Mouse (Mus musculus): ENCODE data around the gene Ubald1. TPM values are rescaled to one million over a fixed set of nuclear protein-coding genes. Genes with fewer than 3 reads are reported as not detected.

Ubald1 gene
- total RNA-seq, 2 experiments from 2014 or later, result 14.3 to 19.7 TPM

GRCm38 (mm10) chr16:4871926-4872325, 8.2 kb downstream of the Ubald1 start:
- no peak for DNase-seq

- no peak for DNase-seq
Observed at GRCm38 (mm10) chr16:4870490-4870889, 9.6 kb downstream of the Ubald1 start.

- no peak for DNase-seq
Observed at GRCm38 (mm10) chr16:4866101-4866695, 13.9 kb downstream of the Ubald1 start.

GRCm38 (mm10) chr16:4863742-4864141, 16.4 kb downstream of the Ubald1 start:
- DNase-seq, result no peak

- DNase-seq, result peak; percentile 82 to 83
Observed at GRCm38 (mm10) chr16:4862863-4863483, 17.1 kb downstream of the Ubald1 start.

- no peak for DNase-seq
Observed at GRCm38 (mm10) chr16:4861392-4861791, 18.7 kb downstream of the Ubald1 start.

GRCm38 (mm10) chr16:4855046-4855650, 25.0 kb downstream of the Ubald1 start:
- DNase-seq, result no peak

GRCm38 (mm10) chr16:4850938-4851628, 29.0 kb downstream of the Ubald1 start:
- DNase-seq, result no peak

- DNase-seq, result peak in 1 of 2 experiments; percentile 28
Observed at GRCm38 (mm10) chr16:4850361-4850760, 29.8 kb downstream of the Ubald1 start.

GRCm38 (mm10) chr16:4848090-4848489, 32.0 kb downstream of the Ubald1 start:
- DNase-seq, result no peak

- no peak for DNase-seq
Observed at GRCm38 (mm10) chr16:4847041-4847440, 33.1 kb downstream of the Ubald1 start.

GRCm38 (mm10) chr16:4840231-4840630, 39.9 kb downstream of the Ubald1 start:
- peak in 1 of 2 experiments; percentile 30 for DNase-seq

- DNase-seq, result peak in 1 of 2 experiments; percentile 33
Observed at GRCm38 (mm10) chr16:4839552-4839951, 40.6 kb downstream of the Ubald1 start.

GRCm38 (mm10) chr16:4837631-4838030, 42.5 kb downstream of the Ubald1 start:
- DNase-seq, result no peak

GRCm38 (mm10) chr16:4835191-4835590, 44.9 kb downstream of the Ubald1 start, which contains the start of gene 4930562C15Rik:
Gene 4930562C15Rik (plus strand): TSS chr16:4835416.
- DNase-seq, result no peak

GRCm38 (mm10) chr16:4833858-4834257, 46.3 kb downstream of the Ubald1 start:
- DNase-seq, result no peak

- DNase-seq, result no peak
Observed at GRCm38 (mm10) chr16:4831650-4832419, 48.3 kb downstream of the Ubald1 start.

- no peak for DNase-seq
Observed at GRCm38 (mm10) chr16:4829271-4829900, 50.7 kb downstream of the Ubald1 start.

GRCm38 (mm10) chr16:4827639-4828038, 52.5 kb downstream of the Ubald1 start:
- no peak for DNase-seq

Measured in heart, adult 18-20 months (tissue).